Mouse (Mus musculus): Measurements from ENCODE around the gene Krba1.

- TF ChIP-seq POLR2A (IDR thresholded peaks at IDR 0.05; ENCODE audit: low read depth, low read length): no peak
- TF ChIP-seq CTCF (IDR thresholded peaks at IDR 0.05; ENCODE audit: extremely low read depth, insufficient read depth, insufficient read length, insufficient replicate concordance): no peak
Observed at GRCm38 (mm10) chr6:48410551-48410950, 15.2 kb downstream of the Krba1 start.

Data from spleen, adult 2 months (tissue).